15 mouse cellular contexts compared by ENCODE assay signal in genomic region chr9:107301554-107302331, GRCm38 (mm10). TPM values are rescaled to one million over a fixed set of nuclear protein-coding genes. Genes with fewer than 3 reads are reported as not detected.
A peak's percentile ranks its signal among the peaks of the same experiment; 100 is the strongest.
DNase-seq lines count a peak whose midpoint lies in the region; ATAC-seq and TF ChIP-seq lines count a peak whose summit lies in the region.
"Had no signal": no experiment of that assay in that cellular context is flagged by ENCODE, and none has a peak within 500 bp of the region (broad histone marks: within the 10 kb centered on the region; RNA-seq: fewer than 3 reads in every experiment).

No protein-coding gene starts in this region.

- ATAC-seq in heart, embryonic 13.5 days (ENCODE audit: extremely low read depth, insufficient number of reproducible peaks, low FRiP score, low TSS enrichment): no peak
- no peak for ATAC-seq in lung, embryonic 14.5 days (ENCODE audit: insufficient read depth)
- ATAC-seq: Patski had no signal

- H3K27me3 ChIP-seq in heart, embryonic 13.5 days (replicated peaks): no peaks in the 10 kb centered on the region
- no peaks in the 10 kb centered on the region for H3K27me3 ChIP-seq in MEL (ENCODE audit: control insufficient read depth in 1 of 2, insufficient read depth in 2 of 2, low read length in 2 of 2)
- no peaks in the 10 kb centered on the region for H3K27me3 ChIP-seq in lung, embryonic 14.5 days (ENCODE audit: insufficient read depth, low read length)
- H3K27me3 ChIP-seq: hindbrain, embryonic 15.5 days; Patski had no signal

- H3K79me2 ChIP-seq in MEL (ENCODE audit: control insufficient read depth, insufficient read depth, low read length, poor library complexity): peaks cover 29% of the 10 kb centered on the region

- peaks cover 26% of the 10 kb centered on the region for H3K36me3 ChIP-seq in heart, embryonic 13.5 days
- H3K36me3 ChIP-seq in MEL (ENCODE audit: control insufficient read depth in 1 of 2, insufficient read depth in 2 of 2, low read length in 2 of 2): peaks cover 0 to 24% of the 10 kb centered on the region in 2 experiments; a peak in 2 of 4 replicates
- H3K36me3 ChIP-seq in lung, embryonic 14.5 days (ENCODE audit: insufficient read depth): peaks cover 23% of the 10 kb centered on the region

- TF ChIP-seq CTCF in MEL (IDR thresholded peaks at IDR 0.05 in 2 of 3, conservative IDR thresholded peaks at IDR 0.05 in 1 of 3; ENCODE audit: control insufficient read depth in 1 of 3, insufficient read depth in 1 of 3, low read depth in 2 of 3, low read length in 3 of 3, poor library complexity in 1 of 3, severe bottlenecking in 1 of 3): no peak
- TF ChIP-seq CTCF in lung, embryonic 14.5 days (IDR thresholded peaks at IDR 0.05; ENCODE audit: low read depth): no peak

- peak overlapping the region; percentile 39; the same call in 1 of the 2 replicates for H3K27ac ChIP-seq in heart, embryonic 13.5 days (replicated peaks)
- H3K27ac ChIP-seq in MEL (ENCODE audit: control insufficient read depth, low read depth, low read length): no peak overlapping the region
- peak overlapping the region; percentile 3; the same call in 1 of the 2 replicates for H3K27ac ChIP-seq in lung, embryonic 14.5 days (ENCODE audit: low read depth)
- H3K27ac ChIP-seq: hindbrain, embryonic 15.5 days had no signal

- TF ChIP-seq EP300 in MEL (IDR thresholded peaks at IDR 0.05; ENCODE audit: low read depth in 1 of 2, low read length in 2 of 2): no peak

- TF ChIP-seq RAD21 in MEL (IDR thresholded peaks at IDR 0.05; ENCODE audit: low read depth, low read length): no peak

- TF ChIP-seq POLR2A in MEL (IDR thresholded peaks at IDR 0.05; ENCODE audit: control insufficient read depth in 1 of 2, insufficient read depth in 1 of 2, low read depth in 1 of 2, low read length in 2 of 2, poor library complexity in 1 of 2): no peak

- peak overlapping the region; percentile 10; the same call in 1 of the 2 replicates for H3K4me2 ChIP-seq in heart, embryonic 13.5 days
- no peak overlapping the region for H3K4me2 ChIP-seq in lung, embryonic 14.5 days
- H3K4me2 ChIP-seq: hindbrain, embryonic 15.5 days had no signal

- DNase-seq in heart, postnatal 25 days (ENCODE audit: low spot score): no peak
- DNase-seq in MEL (ENCODE audit: low read depth, low spot score): no peak
- peak; percentile 58 for DNase-seq in induced T-regulatory cell, adult 2 months (ENCODE audit: low read depth)
- no peak for DNase-seq in lung, embryonic 14.5 days
- no peak for DNase-seq in cerebellum, postnatal 10 days
- no peak for DNase-seq in Muller cell, postnatal 12 days (ENCODE audit: inconsistent ontology term)
- DNase-seq in embryo, embryonic 11 days: no peak
- DNase-seq: cerebellum, adult 8-10 months; kidney, postnatal 10 days; thymus, postnatal 14 days had no signal

- no peak overlapping the region for H3K4me3 ChIP-seq in heart, embryonic 13.5 days
- no peak overlapping the region for H3K4me3 ChIP-seq in MEL (ENCODE audit: control insufficient read depth in 1 of 2, insufficient read depth in 1 of 2, low read depth in 2 of 2, low read length in 2 of 2)
- no peak overlapping the region for H3K4me3 ChIP-seq in lung, embryonic 14.5 days (ENCODE audit: low read depth, low read length)
- H3K4me3 ChIP-seq: hindbrain, embryonic 15.5 days had no signal

- H3K9ac ChIP-seq in heart, embryonic 13.5 days: no peak overlapping the region
- no peak overlapping the region for H3K9ac ChIP-seq in MEL (ENCODE audit: control insufficient read depth, low read depth, low read length, poor library complexity, severe bottlenecking)
- peak overlapping the region; percentile 16; the same call in 1 of the 2 replicates for H3K9ac ChIP-seq in lung, embryonic 14.5 days
- H3K9ac ChIP-seq: hindbrain, embryonic 15.5 days had no signal

- peaks cover 69% of the 10 kb centered on the region for H3K4me1 ChIP-seq in heart, embryonic 13.5 days
- peaks cover 2 to 42% of the 10 kb centered on the region in 2 experiments; a peak in 3 of 4 replicates for H3K4me1 ChIP-seq in MEL (ENCODE audit: control insufficient read depth in 1 of 2, insufficient read depth in 2 of 2, low read length in 2 of 2)
- 0 out of 2 replicates have a peak, but pooled peaks cover 6% of the 10 kb centered on the region for H3K4me1 ChIP-seq in lung, embryonic 14.5 days (ENCODE audit: insufficient read depth)

- no peaks in the 10 kb centered on the region for H3K9me3 ChIP-seq in heart, embryonic 13.5 days
- no peaks in the 10 kb centered on the region for H3K9me3 ChIP-seq in MEL (replicated peaks; ENCODE audit: insufficient read depth, low read length)
- H3K9me3 ChIP-seq in lung, embryonic 14.5 days (ENCODE audit: low read depth, low read length): no peaks in the 10 kb centered on the region
- H3K9me3 ChIP-seq: hindbrain, embryonic 15.5 days had no signal

- intact Hi-C loops in heart, postnatal 25 days (cut with DNase I): loop anchor here (2.0 kb wide), 1 partner anchor 23 kb away; no protein-coding TSS in a partner anchor

- 68% methylated on average over 17 of the region's 17 CpGs for WGBS in heart, embryonic 13.5 days
- WGBS in lung, embryonic 14.5 days: 74% methylated on average over 17 of the region's 17 CpGs

TF ChIP-seq in MEL, 35 proteins besides CTCF, POLR2A, EP300 and RAD21:
- TF ChIP-seq MYB (IDR thresholded peaks at IDR 0.05; ENCODE audit: low read depth, low read length) (no peak), BHLHE40 (IDR thresholded peaks at IDR 0.05; ENCODE audit: borderline replicate concordance, low read depth, low read length) (peak; percentile 47; the same call in 1 of the 2 replicates)

RNA-seq across cellular contexts. Expression of gene Cish, which starts 5.9 kb away (rescaled TPM):
- polyA plus RNA-seq in heart, embryonic 13.5 days (2015; fragmentation: Nextera tagmentation; extraction: Ambion mirVana): 17.2 and 18.7 TPM in 2 replicates
- 100 to 1,000 TPM; 122 to 198 TPM for total RNA-seq in heart, postnatal 25 days (2021)
- 5.1 and 10.0 TPM in 2 replicates for total RNA-seq in MEL (2012; rRNA removed)
- polyA plus RNA-seq in MEL (2012; ENCODE audit: insufficient read depth in 1 of 2, insufficient read length in 2 of 2, low read depth in 1 of 2, low replicate concordance in 2 of 2, missing spikeins in 1 of 2): 10 to 100 TPM in 1 of 2 experiments, not detected in 1; 24.5 TPM
- polyA plus RNA-seq in lung, embryonic 14.5 days (2014; fragmentation: Nextera tagmentation; extraction: Ambion mirVana): 8.5 and 9.2 TPM in 2 replicates

RNA-seq across cellular contexts. Expression of gene Mapkapk3, which starts 12.1 kb away (rescaled TPM):
- 5.1 and 7.0 TPM in 2 replicates for polyA plus RNA-seq in heart, embryonic 13.5 days (2015; fragmentation: Nextera tagmentation; extraction: Ambion mirVana)
- 10 to 100 TPM; 28.3 to 30.9 TPM for total RNA-seq in heart, postnatal 25 days (2021)
- total RNA-seq in MEL (2012; rRNA removed): 36.0 and 49.9 TPM in 2 replicates
- 10 to 100 TPM in 1 of 2 experiments, not detected in 1; 42.3 TPM for polyA plus RNA-seq in MEL (2012; ENCODE audit: insufficient read depth in 1 of 2, insufficient read length in 2 of 2, low read depth in 1 of 2, low replicate concordance in 2 of 2, missing spikeins in 1 of 2)
- polyA plus RNA-seq in lung, embryonic 14.5 days (2014; fragmentation: Nextera tagmentation; extraction: Ambion mirVana): 7.8 and 8.3 TPM in 2 replicates

RNA-seq across cellular contexts. Expression of gene Hemk1, which starts 36.4 kb away (rescaled TPM):
- polyA plus RNA-seq in heart, embryonic 13.5 days (2015; fragmentation: Nextera tagmentation; extraction: Ambion mirVana): 11.4 and 12.0 TPM in 2 replicates
- 10 to 100 TPM; 23.0 to 26.9 TPM for total RNA-seq in heart, postnatal 25 days (2021)
- 7.5 TPM in 2 replicates for total RNA-seq in MEL (2012; rRNA removed)
- polyA plus RNA-seq in MEL (2012; ENCODE audit: insufficient read depth in 1 of 2, insufficient read length in 2 of 2, low read depth in 1 of 2, low replicate concordance in 2 of 2, missing spikeins in 1 of 2): 10 to 100 TPM in 1 of 2 experiments, not detected in 1; 11.8 TPM
- 9.8 and 11.3 TPM in 2 replicates for polyA plus RNA-seq in lung, embryonic 14.5 days (2014; fragmentation: Nextera tagmentation; extraction: Ambion mirVana)

RNA-seq across cellular contexts. Expression of gene 6430571L13Rik, which starts 38.7 kb away (rescaled TPM):
- polyA plus RNA-seq in heart, embryonic 13.5 days (2015; fragmentation: Nextera tagmentation; extraction: Ambion mirVana): 0.79 and 1.1 TPM in 2 replicates
- total RNA-seq in heart, postnatal 25 days (2021): 1 to 10 TPM; 4.8 to 5.9 TPM
- total RNA-seq in MEL (2012; rRNA removed): 0.35 and 0.36 TPM in 2 replicates
- polyA plus RNA-seq in MEL (2012; ENCODE audit: insufficient read depth in 1 of 2, insufficient read length in 2 of 2, low read depth in 1 of 2, low replicate concordance in 2 of 2, missing spikeins in 1 of 2): under 1 TPM in 1 of 2 experiments, not detected in 1; 0.35 TPM
- 0.27 and 0.28 TPM in 2 replicates for polyA plus RNA-seq in lung, embryonic 14.5 days (2014; fragmentation: Nextera tagmentation; extraction: Ambion mirVana)
- total RNA-seq: granulocyte monocyte progenitor cell, adult 5-6 weeks; monocyte, adult 5-6 weeks had no signal
